Mouse (Mus musculus): ENCODE measurements around the gene Iqcf1. TPM values are rescaled to one million over a fixed set of nuclear protein-coding genes. Genes with fewer than 3 reads are reported as not detected.
"Not testable (repeated sequence)": the region's sequence is repeated elsewhere in the genome, so short reads cannot be mapped to it uniquely, and the experiment has no call there.

Iqcf1 gene
- polyA plus RNA-seq, 1 experiment from 2014 or later = not detected

GRCm38 (mm10) chr9:106485076-106485475, 14.7 kb upstream of the Iqcf1 start:
- Histone ChIP-seq H3K4me1 (replicated peaks) (no peaks in the 10 kb centered on the region), H3K36me3 (peaks cover 65% of the 10 kb centered on the region), H3K27ac (no peak overlapping the region), H3K9me3 (no peaks in the 10 kb centered on the region), H3K4me2 (no peak overlapping the region), H3K27me3 (no peaks in the 10 kb centered on the region), H3K4me3 (replicated peaks) (no peak overlapping the region), H3K9ac (replicated peaks) (no peak overlapping the region)
- no peak for ATAC-seq (ENCODE audit: insufficient number of reproducible peaks, insufficient read depth, low FRiP score, low TSS enrichment, low read depth)
- WGBS = 86% methylated on average over 8 of the region's 10 CpGs

DNA sequence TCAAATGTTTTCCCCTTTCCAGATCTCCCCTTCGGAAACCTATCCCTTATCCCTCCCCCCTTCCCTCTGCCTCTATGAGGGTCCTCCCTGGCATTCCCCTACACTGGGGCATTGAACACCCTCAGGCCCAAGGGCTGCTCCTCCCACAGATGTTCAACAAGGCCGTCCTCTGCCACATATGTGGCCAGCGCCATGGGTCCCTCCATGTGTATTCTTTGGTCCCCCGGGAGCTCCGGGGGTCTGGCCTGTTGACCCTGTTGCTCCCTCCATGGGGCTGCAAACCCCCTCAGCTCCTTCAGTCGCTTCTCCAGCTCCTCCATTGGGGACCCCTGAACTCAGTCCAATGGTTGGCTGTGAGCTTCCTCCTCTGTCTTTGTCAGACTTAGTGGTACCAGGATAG, 12.2 kb upstream of the Iqcf1 start:
- H3K9me3 ChIP-seq; H3K9ac ChIP-seq (replicated peaks); H3K27me3 ChIP-seq; ATAC-seq (ENCODE audit: insufficient number of reproducible peaks, insufficient read depth, low FRiP score, low TSS enrichment, low read depth); H3K4me2 ChIP-seq; H3K4me3 ChIP-seq (replicated peaks); H3K4me1 ChIP-seq (replicated peaks); H3K27ac ChIP-seq: not testable (repeated sequence)
- peaks cover 39% of the 10 kb centered on the region for H3K36me3 ChIP-seq
- WGBS = 86% methylated on average over 6 of the region's 6 CpGs

- Histone ChIP-seq H3K4me2 (no peak overlapping the region), H3K9me3 (no peaks in the 10 kb centered on the region), H3K27me3 (no peaks in the 10 kb centered on the region), H3K4me3 (replicated peaks) (no peak overlapping the region), H3K4me1 (replicated peaks) (no peaks in the 10 kb centered on the region), H3K9ac (replicated peaks) (no peak overlapping the region), H3K36me3 (no peaks in the 10 kb centered on the region), H3K27ac (no peak overlapping the region)
- no peak for ATAC-seq (ENCODE audit: insufficient number of reproducible peaks, insufficient read depth, low FRiP score, low TSS enrichment, low read depth)
- 87% methylated on average over 22 of the region's 22 CpGs for WGBS
Observed at GRCm38 (mm10) chr9:106501846-106502245, 2.1 kb downstream of the Iqcf1 start.

GRCm38 (mm10) chr9:106504246-106504645, 4.5 kb downstream of the Iqcf1 start:
- H3K27me3 ChIP-seq = no peaks in the 10 kb centered on the region
- no peak overlapping the region for H3K4me2 ChIP-seq
- H3K4me3 ChIP-seq (replicated peaks) = no peak overlapping the region
- H3K27ac ChIP-seq = no peak overlapping the region
- ATAC-seq (ENCODE audit: insufficient number of reproducible peaks, insufficient read depth, low FRiP score, low TSS enrichment, low read depth) = no peak
- H3K4me1 ChIP-seq (replicated peaks) = no peaks in the 10 kb centered on the region
- H3K9ac ChIP-seq (replicated peaks) = no peak overlapping the region
- H3K36me3 ChIP-seq = no peaks in the 10 kb centered on the region
- WGBS = 75% methylated on average over 6 of the region's 6 CpGs
- H3K9me3 ChIP-seq = no peaks in the 10 kb centered on the region

GRCm38 (mm10) chr9:106509356-106509755, 9.6 kb downstream of the Iqcf1 start:
- no peak overlapping the region for H3K4me3 ChIP-seq (replicated peaks)
- no peak overlapping the region for H3K9ac ChIP-seq (replicated peaks)
- H3K27ac ChIP-seq = no peak overlapping the region
- no peaks in the 10 kb centered on the region for H3K4me1 ChIP-seq (replicated peaks)
- ATAC-seq (ENCODE audit: insufficient number of reproducible peaks, insufficient read depth, low FRiP score, low TSS enrichment, low read depth) = no peak
- no peaks in the 10 kb centered on the region for H3K36me3 ChIP-seq
- no peaks in the 10 kb centered on the region for H3K9me3 ChIP-seq
- no peaks in the 10 kb centered on the region for H3K27me3 ChIP-seq
- 91% methylated on average over 10 of the region's 10 CpGs for WGBS
- H3K4me2 ChIP-seq = no peak overlapping the region

DNA sequence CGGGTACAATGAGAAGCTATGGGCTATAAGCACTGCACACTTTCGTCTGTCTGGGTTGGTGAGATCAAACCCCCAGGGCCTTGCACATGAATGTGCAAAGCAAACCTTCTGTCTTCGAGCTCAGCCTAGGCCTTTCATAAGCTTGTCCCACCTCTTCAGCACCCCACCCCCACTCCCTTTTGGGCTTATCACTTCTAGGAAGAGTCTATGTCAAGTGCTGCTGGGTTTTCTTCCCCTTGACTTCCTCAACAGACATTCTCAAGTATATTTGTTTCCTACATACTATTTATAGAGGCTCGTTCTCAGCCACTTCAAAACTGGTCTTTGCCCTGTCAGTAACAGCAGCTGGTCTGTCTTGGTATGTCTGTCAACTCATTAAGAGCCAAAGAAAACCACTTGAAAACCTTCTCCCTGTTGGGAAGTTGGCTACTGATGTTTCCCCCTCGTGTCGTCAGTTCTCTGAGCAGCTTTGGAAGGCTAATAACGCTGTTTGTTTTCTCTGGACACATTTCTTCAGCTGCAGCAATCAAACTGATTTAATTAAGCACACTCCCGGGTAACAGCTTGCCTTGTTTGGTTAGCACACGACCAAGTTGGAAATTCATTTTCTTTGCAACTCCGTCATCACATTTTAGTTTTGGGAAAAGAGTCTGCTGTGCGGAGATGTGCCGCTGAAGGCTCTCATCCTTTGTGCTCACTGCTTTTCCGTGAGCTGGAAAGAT, 13.1 kb downstream of the Iqcf1 start:
- H3K4me1 ChIP-seq (replicated peaks) = no peaks in the 10 kb centered on the region
- no peaks in the 10 kb centered on the region for H3K27me3 ChIP-seq
- ATAC-seq (ENCODE audit: insufficient number of reproducible peaks, insufficient read depth, low FRiP score, low TSS enrichment, low read depth) = no peak
- no peak overlapping the region for H3K27ac ChIP-seq
- no peak overlapping the region for H3K4me2 ChIP-seq
- no peaks in the 10 kb centered on the region for H3K9me3 ChIP-seq
- no peak overlapping the region for H3K4me3 ChIP-seq (replicated peaks)
- no peak overlapping the region for H3K9ac ChIP-seq (replicated peaks)
- no peaks in the 10 kb centered on the region for H3K36me3 ChIP-seq
- WGBS = 61% methylated on average over 13 of the region's 13 CpGs

DNA sequence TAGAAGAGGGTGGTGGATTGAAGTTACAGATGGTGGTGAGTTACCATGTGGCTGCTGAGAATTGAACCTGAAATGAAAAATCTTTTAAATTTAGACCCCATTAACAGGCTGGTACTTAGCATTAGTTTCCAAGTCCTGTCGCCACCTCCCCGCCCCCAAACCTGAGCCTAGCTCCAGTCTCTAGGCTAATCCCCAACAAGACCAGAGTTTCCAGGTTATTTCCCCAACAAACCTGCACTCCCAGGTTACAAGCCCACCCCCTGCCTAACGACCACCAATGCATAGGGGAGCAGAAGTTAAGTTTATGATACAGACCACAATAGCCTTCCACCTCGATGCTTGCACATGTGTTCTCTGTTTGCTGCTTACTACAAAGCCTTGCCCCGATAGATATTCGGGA, 13.8 kb downstream of the Iqcf1 start:
- Histone ChIP-seq H3K27me3 (no peaks in the 10 kb centered on the region), H3K4me2 (no peak overlapping the region), H3K9ac (replicated peaks) (no peak overlapping the region), H3K27ac (no peak overlapping the region), H3K4me1 (replicated peaks) (no peaks in the 10 kb centered on the region), H3K4me3 (replicated peaks) (no peak overlapping the region), H3K36me3 (no peaks in the 10 kb centered on the region), H3K9me3 (no peaks in the 10 kb centered on the region)
- no peak for ATAC-seq (ENCODE audit: insufficient number of reproducible peaks, insufficient read depth, low FRiP score, low TSS enrichment, low read depth)
- WGBS = 63% methylated on average over 6 of the region's 6 CpGs

- no peaks in the 10 kb centered on the region for H3K27me3 ChIP-seq
- H3K36me3 ChIP-seq = no peaks in the 10 kb centered on the region
- H3K9ac ChIP-seq (replicated peaks) = no peak within 1 kb of the TSS
- no peak for ATAC-seq (ENCODE audit: insufficient number of reproducible peaks, insufficient read depth, low FRiP score, low TSS enrichment, low read depth)
- 81% methylated on average over 4 of the region's 4 CpGs for WGBS
- no peaks in the 10 kb centered on the region for H3K9me3 ChIP-seq
- no peaks in the 10 kb centered on the region for H3K4me1 ChIP-seq (replicated peaks)
- no peak within 1 kb of the TSS for H3K27ac ChIP-seq
- H3K4me3 ChIP-seq (replicated peaks) = no peak within 1 kb of the TSS
- H3K4me2 ChIP-seq = no peak within 1 kb of the TSS
Observed at GRCm38 (mm10) chr9:106514273-106514672, 14.5 kb downstream of the Iqcf1 start, which contains the start of gene Iqcf5. TSS of gene Iqcf5 (plus strand) at chr9:106514573.

GRCm38 (mm10) chr9:106519433-106519832, 19.7 kb downstream of the Iqcf1 start:
- H3K4me3 ChIP-seq (replicated peaks) = no peak overlapping the region
- H3K9ac ChIP-seq (replicated peaks) = no peak overlapping the region
- no peaks in the 10 kb centered on the region for H3K4me1 ChIP-seq (replicated peaks)
- no peaks in the 10 kb centered on the region for H3K36me3 ChIP-seq
- H3K27me3 ChIP-seq = no peaks in the 10 kb centered on the region
- ATAC-seq (ENCODE audit: insufficient number of reproducible peaks, insufficient read depth, low FRiP score, low TSS enrichment, low read depth) = no peak
- no peaks in the 10 kb centered on the region for H3K9me3 ChIP-seq
- no peak overlapping the region for H3K27ac ChIP-seq
- H3K4me2 ChIP-seq = no peak overlapping the region
- 74% methylated on average over 2 of the region's 2 CpGs for WGBS

GRCm38 (mm10) chr9:106519909-106520308, 20.1 kb downstream of the Iqcf1 start:
- WGBS = 79% methylated on average over 8 of the region's 8 CpGs
- Histone ChIP-seq H3K9me3 (no peaks in the 10 kb centered on the region), H3K27me3 (no peaks in the 10 kb centered on the region), H3K27ac (no peak overlapping the region), H3K4me2 (no peak overlapping the region), H3K9ac (replicated peaks) (no peak overlapping the region), H3K4me3 (replicated peaks) (no peak overlapping the region), H3K36me3 (no peaks in the 10 kb centered on the region), H3K4me1 (replicated peaks) (no peaks in the 10 kb centered on the region)
- ATAC-seq (ENCODE audit: insufficient number of reproducible peaks, insufficient read depth, low FRiP score, low TSS enrichment, low read depth) = no peak

- no peaks in the 10 kb centered on the region for H3K9me3 ChIP-seq
- WGBS = 34% methylated on average over 3 of the region's 3 CpGs
- no peaks in the 10 kb centered on the region for H3K27me3 ChIP-seq
- no peak overlapping the region for H3K27ac ChIP-seq
- H3K9ac ChIP-seq (replicated peaks) = no peak overlapping the region
- no peak overlapping the region for H3K4me3 ChIP-seq (replicated peaks)
- no peaks in the 10 kb centered on the region for H3K4me1 ChIP-seq (replicated peaks)
- no peak overlapping the region for H3K4me2 ChIP-seq
- 0 out of 2 replicates have a peak, but pooled peaks have one; percentile 52 for ATAC-seq (ENCODE audit: insufficient number of reproducible peaks, insufficient read depth, low FRiP score, low TSS enrichment, low read depth)
- H3K36me3 ChIP-seq = no peaks in the 10 kb centered on the region
Observed at GRCm38 (mm10) chr9:106531833-106532232, 32.1 kb downstream of the Iqcf1 start.

DNA sequence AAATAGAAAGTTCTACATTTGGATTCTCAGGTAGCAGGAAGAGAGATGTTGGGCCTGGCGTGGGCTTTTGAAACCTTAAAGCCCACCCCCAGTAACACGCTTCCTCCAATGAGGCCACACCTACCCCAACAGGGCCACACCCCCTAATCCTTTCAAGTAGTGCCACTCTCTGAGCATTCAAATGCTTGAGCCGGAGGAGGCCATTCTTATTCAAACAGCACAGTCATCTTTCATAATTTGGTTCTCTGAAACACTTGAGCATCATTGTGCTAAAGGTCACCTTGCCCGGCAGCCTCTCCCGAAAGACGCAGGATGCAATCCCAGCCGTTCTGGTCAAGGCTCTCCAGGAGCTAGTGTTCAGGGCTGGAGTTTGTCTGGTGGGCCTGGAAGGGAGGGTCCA, 34.5 kb downstream of the Iqcf1 start:
- 92% methylated on average over 7 of the region's 7 CpGs for WGBS
- no peaks in the 10 kb centered on the region for H3K9me3 ChIP-seq
- no peak for ATAC-seq (ENCODE audit: insufficient number of reproducible peaks, insufficient read depth, low FRiP score, low TSS enrichment, low read depth)
- no peaks in the 10 kb centered on the region for H3K36me3 ChIP-seq
- no peak overlapping the region for H3K4me2 ChIP-seq
- no peaks in the 10 kb centered on the region for H3K27me3 ChIP-seq
- H3K27ac ChIP-seq = no peak overlapping the region
- no peak overlapping the region for H3K9ac ChIP-seq (replicated peaks)
- H3K4me1 ChIP-seq (replicated peaks) = no peaks in the 10 kb centered on the region
- no peak overlapping the region for H3K4me3 ChIP-seq (replicated peaks)
